Mouse (Mus musculus) G1E (cell line): ENCODE measurements around the gene Tmem86a. TPM values are rescaled to one million over a fixed set of nuclear protein-coding genes. Genes with fewer than 3 reads are reported as not detected.
"Not testable (repeated sequence)": the region's sequence is repeated elsewhere in the genome, so short reads cannot be mapped to it uniquely, and the experiment has no call there.

Source experiments
- ATAC-seq: 2 replicates; pipeline ENCODE4 v1.8.0; 2016; ENCODE audit warnings: mild to moderate bottlenecking; ENCODE audit not compliant: insufficient number of reproducible peaks, poor library complexity, low FRiP score, severe bottlenecking; ENCODE audit errors: extremely low read depth
- DNase-seq: peaks from one replicate; pipeline ENCODE4 v3.0.0; 2012; ENCODE audit warnings: low spot score
- H3K27me3 ChIP-seq: 2 replicates; pipeline ENCODE4 v1.6.1; 2012; ENCODE audit warnings: mild to moderate bottlenecking, low read length, inconsistent platforms; ENCODE audit not compliant: insufficient read depth
- H3K36me3 ChIP-seq: replicated peaks from 2 replicates; pipeline ENCODE3; 2012; ENCODE audit warnings: mild to moderate bottlenecking, inconsistent platforms
- H3K4me1 ChIP-seq: 2 replicates; pipeline ENCODE4 v1.6.1; 2012; ENCODE audit warnings: low read depth, low read length, inconsistent platforms, mixed read lengths; ENCODE audit not compliant: insufficient read depth
- H3K4me3 ChIP-seq: 2 replicates; pipeline ENCODE4 v1.5.1; 2012; ENCODE audit warnings: low read depth, mild to moderate bottlenecking, inconsistent platforms, low read length, moderate library complexity, mixed read lengths
- H3K9me3 ChIP-seq: replicated peaks from 2 replicates; pipeline ENCODE4 v1.6.1; 2012; ENCODE audit warnings: inconsistent platforms
- CTCF ChIP-seq: IDR thresholded peaks from 2 replicates; pipeline ENCODE4 v1.5.1; 2012; ENCODE audit warnings: low read depth, low read length, inconsistent platforms, mixed read lengths
- GATA1 ChIP-seq: IDR thresholded peaks from 2 replicates; pipeline ENCODE4 v1.6.1; 2012; ENCODE audit warnings: borderline replicate concordance, low read length, inconsistent platforms, mixed read lengths
- GATA2 ChIP-seq: IDR thresholded peaks from 2 replicates; pipeline ENCODE4 v1.6.1; 2012; ENCODE audit warnings: low read depth, low read length, inconsistent platforms, borderline replicate concordance
- POLR2AphosphoS5 ChIP-seq: IDR thresholded peaks from 2 replicates; pipeline ENCODE4 v1.6.1; 2012; ENCODE audit warnings: low read depth, low read length, inconsistent platforms; ENCODE audit not compliant: insufficient replicate concordance
- TAL1 ChIP-seq: conservative IDR thresholded peaks from 2 replicates; pipeline ENCODE4 v1.6.1; 2012; ENCODE audit warnings: low read depth, low read length, inconsistent platforms, mixed read lengths
- polyA plus RNA-seq: library from polyadenylated mRNA; stranded (reverse); fragments of >175 nt; gene quantifications from 2 replicates; pipeline ENCODE4 v1.2.3, GENCODE M21; 2012
- total RNA-seq, 2 experiments: library from RNA; stranded (forward) in 1 of 2; stranded (reverse) in 1 of 2; fragments of 200-1000 nt in 1 of 2; fragments of >200 nt in 1 of 2; fragmentation: Nextera tagmentation in 1 of 2; gene quantifications; 2 replicates each; pipeline ENCODE4 v1.2.3; 2014 to 2017

Tmem86a gene
- total and polyA plus RNA-seq, 3 experiments = 0.05 to 7.1 TPM; not detected in 1

GRCm38 (mm10) chr7:47025429-47025828 lies 25.0 kb upstream of the Tmem86a start:
- no peak for ATAC-seq

GRCm38 (mm10) chr7:47026899-47027298 lies 23.5 kb upstream of the Tmem86a start:
- not testable (repeated sequence) for DNase-seq, H3K4me3 ChIP-seq, H3K36me3 ChIP-seq, ATAC-seq, H3K4me1 ChIP-seq, H3K9me3 ChIP-seq
- peaks cover 44% of the 10 kb centered on the region for H3K27me3 ChIP-seq

More at GRCm38 (mm10) chr7:47025429-47025828, 25.0 kb upstream of the Tmem86a start:
- H3K36me3 ChIP-seq = no peaks in the 10 kb centered on the region
- peaks cover 41% of the 10 kb centered on the region for H3K27me3 ChIP-seq
- TF ChIP-seq CTCF (no peak), GATA2 (no peak)
- H3K4me3 ChIP-seq = no peak overlapping the region
- H3K4me1 ChIP-seq = no peaks in the 10 kb centered on the region
- no peaks in the 10 kb centered on the region for H3K9me3 ChIP-seq
- no peak for DNase-seq

- H3K4me3 ChIP-seq = no peak overlapping the region
- no peaks in the 10 kb centered on the region for H3K4me1 ChIP-seq
- H3K27me3 ChIP-seq = peaks cover 46% of the 10 kb centered on the region
- TF ChIP-seq POLR2AphosphoS5 (no peak), GATA2 (no peak), CTCF (no peak)
- H3K36me3 ChIP-seq = no peaks in the 10 kb centered on the region
- H3K9me3 ChIP-seq = no peaks in the 10 kb centered on the region
- no peak for ATAC-seq
- no peak for DNase-seq
These were observed 22.9 kb upstream of the Tmem86a start for GRCm38 (mm10) chr7:47027520-47027919.

- peaks cover 41% of the 10 kb centered on the region for H3K27me3 ChIP-seq
- H3K9me3 ChIP-seq = no peaks in the 10 kb centered on the region
- ATAC-seq (no peak), DNase-seq (no peak)
- TF ChIP-seq TAL1 (no peak), POLR2AphosphoS5 (no peak), GATA2 (no peak), CTCF (no peak), GATA1 (no peak)
- H3K36me3 ChIP-seq = no peaks in the 10 kb centered on the region
- H3K4me1 ChIP-seq = no peaks in the 10 kb centered on the region
- H3K4me3 ChIP-seq = no peak overlapping the region
These were observed 19.7 kb upstream of the Tmem86a start for GRCm38 (mm10) chr7:47030517-47031193.

- H3K27me3 ChIP-seq = peaks cover 41% of the 10 kb centered on the region
- no peaks in the 10 kb centered on the region for H3K9me3 ChIP-seq
- TF ChIP-seq GATA1 (no peak), CTCF (no peak), TAL1 (no peak), GATA2 (no peak), POLR2AphosphoS5 (no peak)
- no peaks in the 10 kb centered on the region for H3K4me1 ChIP-seq
- ATAC-seq = no peak
- H3K36me3 ChIP-seq = no peaks in the 10 kb centered on the region
- DNase-seq = no peak
- no peak overlapping the region for H3K4me3 ChIP-seq
These were observed 19.0 kb upstream of the Tmem86a start for GRCm38 (mm10) chr7:47031371-47031770.

DNA sequence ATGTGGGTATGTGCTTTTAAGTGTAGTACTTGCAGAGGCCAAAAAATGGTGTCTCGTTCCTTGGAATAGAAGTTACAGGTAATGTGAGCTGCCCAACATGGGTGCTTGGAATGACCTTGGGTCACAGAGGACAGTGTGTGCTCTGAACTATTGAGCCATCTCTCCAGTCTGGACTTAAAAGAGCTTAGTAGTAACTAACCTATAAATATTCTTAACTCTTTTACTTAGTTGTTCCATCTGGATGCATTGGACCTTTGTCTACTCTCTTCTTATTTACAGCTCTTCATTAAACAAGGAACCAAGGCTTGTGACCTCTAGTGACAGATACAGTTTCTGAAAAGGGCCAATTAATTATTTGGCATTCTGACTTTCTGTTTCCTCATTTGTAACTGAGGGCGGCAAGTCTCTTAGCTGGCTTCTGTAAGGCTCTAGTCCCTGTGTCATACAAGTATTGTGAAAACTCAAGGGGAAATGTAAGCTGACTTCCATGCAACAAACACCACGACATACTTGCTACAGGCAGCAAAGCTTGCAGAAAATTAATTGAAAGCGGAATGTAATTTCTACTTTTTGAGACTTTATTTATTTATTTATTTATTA lies 15.5 kb upstream of the Tmem86a start:
- Histone ChIP-seq H3K4me1 (no peaks in the 10 kb centered on the region), H3K4me3 (no peak overlapping the region), H3K36me3 (no peaks in the 10 kb centered on the region), H3K9me3 (no peaks in the 10 kb centered on the region), H3K27me3 (peaks cover 39% of the 10 kb centered on the region)
- TF ChIP-seq TAL1 (no peak), GATA2 (no peak), GATA1 (no peak), CTCF (no peak), POLR2AphosphoS5 (no peak)
- ATAC-seq (no peak), DNase-seq (no peak)

DNA sequence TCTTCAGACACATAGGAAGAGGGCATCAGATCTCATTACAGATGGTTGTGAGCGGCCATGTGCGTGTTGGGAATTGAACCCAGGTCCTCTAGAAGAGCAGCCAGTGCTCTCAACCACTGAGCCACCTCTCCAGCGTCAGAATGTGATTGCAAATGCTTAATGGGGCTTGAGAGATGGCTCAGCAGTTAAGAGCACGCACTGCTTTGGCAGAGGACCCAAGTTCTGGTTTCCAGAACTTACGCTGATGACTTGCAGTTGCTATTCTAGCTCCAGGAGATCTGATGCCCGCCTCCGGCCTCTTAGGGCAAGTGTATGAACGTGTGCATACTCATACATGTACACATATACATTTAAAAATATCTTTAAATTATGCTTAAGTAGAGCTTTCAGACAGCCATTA lies 15.0 kb upstream of the Tmem86a start:
- Histone ChIP-seq H3K36me3 (no peaks in the 10 kb centered on the region), H3K4me1 (no peaks in the 10 kb centered on the region), H3K27me3 (peaks cover 40% of the 10 kb centered on the region), H3K4me3 (no peak overlapping the region), H3K9me3 (no peaks in the 10 kb centered on the region)
- TF ChIP-seq GATA1 (no peak), CTCF (no peak), TAL1 (no peak), POLR2AphosphoS5 (no peak), GATA2 (no peak)
- DNase-seq (no peak), ATAC-seq (no peak)
